Mouse (Mus musculus) MN1 (cell line): ENCODE data around the gene Aamp.

Source experiments
- DNase-seq: peaks from one replicate; pipeline ENCODE4 v3.0.0-alpha.2; 2016; ENCODE audit warnings: low spot score

Aamp gene

GRCm38 (mm10) chr1:74236590-74237317 is 47.8 kb downstream of the Aamp start:
- DNase-seq, result peak; percentile 46

GRCm38 (mm10) chr1:74235938-74236589 is 48.5 kb downstream of the Aamp start, which contains the start of gene Arpc2:
TSS of gene Arpc2 (plus strand) at chr1:74236084.
- peak; percentile 99 for DNase-seq

GRCm38 (mm10) chr1:74230992-74231391 is 53.5 kb downstream of the Aamp start:
- DNase-seq, result no peak

GRCm38 (mm10) chr1:74229942-74230341 is 54.6 kb downstream of the Aamp start:
- no peak for DNase-seq
